Mouse (Mus musculus): ENCODE data around the gene Tmem253. TPM values are rescaled to one million over a fixed set of nuclear protein-coding genes. Genes with fewer than 3 reads are reported as not detected.

Gene Tmem253
- polyA plus RNA-seq, 1 experiment from 2014 or later: 1.0 TPM

GRCm38 (mm10) chr14:51987177-51987576 is 28.3 kb upstream of the Tmem253 start:
- H3K4me1 ChIP-seq (ENCODE audit: control insufficient read depth, insufficient read depth, low read length): peaks cover 8% of the 10 kb centered on the region
- no peak for ATAC-seq (replicated peaks; ENCODE audit: insufficient number of reproducible peaks, low FRiP score, low TSS enrichment)
- H3K36me3 ChIP-seq (ENCODE audit: control insufficient read depth, insufficient read depth, low read length): peaks cover 28% of the 10 kb centered on the region
- H3K27ac ChIP-seq (ENCODE audit: low read depth, low read length): 0 out of 2 replicates have a peak overlapping the region, but pooled peaks have one; percentile 16
- no peaks in the 10 kb centered on the region for H3K27me3 ChIP-seq (ENCODE audit: control insufficient read depth, insufficient read depth, low read length)
- H3K4me2 ChIP-seq: no peak overlapping the region
- H3K4me3 ChIP-seq (ENCODE audit: low read depth, low read length): no peak overlapping the region
- 86% methylated on average over 6 of the region's 6 CpGs for WGBS (ENCODE audit: insufficient replicate concordance)
- no peaks in the 10 kb centered on the region for H3K9me3 ChIP-seq (replicated peaks; ENCODE audit: control insufficient read depth, low read length)
- H3K9ac ChIP-seq (ENCODE audit: low read depth, low read length): no peak overlapping the region

- Histone ChIP-seq H3K4me1 (ENCODE audit: control insufficient read depth, insufficient read depth, low read length) (peaks cover 6% of the 10 kb centered on the region), H3K4me3 (ENCODE audit: low read depth, low read length) (no peak overlapping the region), H3K27me3 (ENCODE audit: control insufficient read depth, insufficient read depth, low read length) (no peaks in the 10 kb centered on the region), H3K4me2 (no peak overlapping the region), H3K27ac (ENCODE audit: low read depth, low read length) (no peak overlapping the region), H3K9ac (ENCODE audit: low read depth, low read length) (no peak overlapping the region), H3K36me3 (ENCODE audit: control insufficient read depth, insufficient read depth, low read length) (peaks cover 36% of the 10 kb centered on the region), H3K9me3 (replicated peaks; ENCODE audit: control insufficient read depth, low read length) (no peaks in the 10 kb centered on the region)
- ATAC-seq (replicated peaks; ENCODE audit: insufficient number of reproducible peaks, low FRiP score, low TSS enrichment): no peak
- WGBS (ENCODE audit: insufficient replicate concordance): 76% methylated on average over 12 of the region's 12 CpGs
Measured at GRCm38 (mm10) chr14:51988731-51989130, 26.7 kb upstream of the Tmem253 start.

DNA sequence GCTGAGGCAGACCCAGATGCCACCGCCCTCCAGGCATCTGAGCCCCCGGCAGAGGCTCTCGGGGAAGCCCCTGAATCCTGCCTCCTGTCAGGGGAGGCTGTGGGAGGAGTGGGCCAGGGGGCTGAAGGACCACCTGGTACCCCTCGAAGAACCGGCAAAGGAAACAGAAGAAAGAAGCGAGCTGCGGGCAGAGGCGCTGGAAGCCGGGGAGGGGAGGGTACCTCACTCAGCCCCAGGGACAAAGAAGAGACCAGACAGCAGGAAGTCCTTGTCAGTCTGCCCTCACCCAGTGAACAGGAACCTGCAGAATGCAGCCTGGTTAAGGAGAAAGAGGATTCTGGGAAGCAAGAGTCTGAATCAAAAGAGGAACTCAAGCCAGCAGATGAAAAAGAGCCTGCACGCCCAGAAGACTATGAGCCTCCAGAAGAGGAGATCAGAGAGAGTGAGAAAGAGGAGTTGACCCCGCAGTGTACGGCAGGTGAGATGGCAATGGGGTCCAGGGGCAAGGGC is 25.9 kb upstream of the Tmem253 start:
- no peak for ATAC-seq (replicated peaks; ENCODE audit: insufficient number of reproducible peaks, low FRiP score, low TSS enrichment)
- H3K36me3 ChIP-seq (ENCODE audit: control insufficient read depth, insufficient read depth, low read length): peaks cover 38% of the 10 kb centered on the region

DNA sequence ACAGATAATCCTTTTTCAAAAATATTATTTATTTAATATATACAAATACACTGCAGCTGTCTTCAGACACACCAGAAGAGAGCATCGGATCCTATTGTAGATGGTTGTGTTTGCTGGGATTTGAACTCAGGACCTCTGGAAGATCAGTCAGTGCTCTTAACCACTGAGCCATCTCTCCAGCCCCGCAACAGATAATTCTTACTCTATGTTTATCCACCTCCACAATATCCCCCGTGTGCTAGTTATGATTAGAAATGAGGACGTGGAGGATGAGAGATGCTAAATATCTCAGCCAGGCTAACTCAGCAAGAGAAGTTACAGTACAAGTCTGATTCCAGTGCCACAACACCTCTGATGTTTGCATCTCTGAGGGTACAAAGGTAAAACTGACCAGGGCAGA is 21.0 kb upstream of the Tmem253 start:
- H3K36me3 ChIP-seq (ENCODE audit: control insufficient read depth, insufficient read depth, low read length): peaks cover 61% of the 10 kb centered on the region
- no peak for ATAC-seq (replicated peaks; ENCODE audit: insufficient number of reproducible peaks, low FRiP score, low TSS enrichment)
- WGBS (ENCODE audit: insufficient replicate concordance): 80% methylated on average over 4 of the region's 4 CpGs

More for the DNA sequence above, 25.9 kb upstream of the Tmem253 start:
- Histone ChIP-seq H3K4me2 (no peak overlapping the region), H3K9ac (ENCODE audit: low read depth, low read length) (0 out of 2 replicates have a peak overlapping the region, but pooled peaks have one; percentile 10), H3K27me3 (ENCODE audit: control insufficient read depth, insufficient read depth, low read length) (no peaks in the 10 kb centered on the region), H3K9me3 (replicated peaks; ENCODE audit: control insufficient read depth, low read length) (no peaks in the 10 kb centered on the region), H3K4me3 (ENCODE audit: low read depth, low read length) (no peak overlapping the region), H3K4me1 (ENCODE audit: control insufficient read depth, insufficient read depth, low read length) (peaks cover 3% of the 10 kb centered on the region), H3K27ac (ENCODE audit: low read depth, low read length) (no peak overlapping the region)
- WGBS (ENCODE audit: insufficient replicate concordance): 63% methylated on average over 12 of the region's 12 CpGs

DNA sequence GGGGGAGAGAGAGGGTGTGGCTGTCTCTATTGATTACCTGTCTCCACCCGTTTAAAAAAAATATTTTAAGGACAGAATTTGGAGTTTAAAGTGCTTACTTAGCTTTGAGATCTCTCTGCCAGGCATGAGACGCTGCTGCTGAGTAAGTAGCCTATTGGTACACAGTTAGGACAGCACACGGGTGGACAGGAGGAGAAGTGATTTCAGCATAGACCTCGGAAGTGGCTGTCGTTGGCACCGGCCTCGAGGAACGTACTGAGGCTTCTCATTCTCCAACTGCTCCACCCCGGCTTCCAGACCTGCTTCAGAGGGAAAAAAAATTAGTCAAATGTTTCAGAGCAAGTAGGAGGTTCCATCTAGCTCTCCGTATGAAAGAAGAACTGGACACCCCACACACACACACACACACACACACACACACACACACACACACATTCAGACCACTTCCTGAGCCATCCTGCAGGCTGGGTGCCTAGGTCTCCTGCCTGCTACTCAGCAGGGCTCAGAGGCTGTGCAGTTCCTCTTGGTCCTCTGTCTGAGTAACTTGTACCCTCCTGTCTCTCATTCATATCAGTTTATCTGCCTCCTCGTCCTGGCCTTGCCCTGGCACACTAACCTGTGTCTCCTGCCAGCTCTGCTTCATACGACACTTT is 20.1 kb upstream of the Tmem253 start:
- no peak overlapping the region for H3K4me2 ChIP-seq
- 80% methylated on average over 12 of the region's 12 CpGs for WGBS (ENCODE audit: insufficient replicate concordance)
- H3K9me3 ChIP-seq (replicated peaks; ENCODE audit: control insufficient read depth, low read length): no peaks in the 10 kb centered on the region
- no peak overlapping the region for H3K27ac ChIP-seq (ENCODE audit: low read depth, low read length)
- H3K9ac ChIP-seq (ENCODE audit: low read depth, low read length): no peak overlapping the region
- no peaks in the 10 kb centered on the region for H3K4me1 ChIP-seq (ENCODE audit: control insufficient read depth, insufficient read depth, low read length)
- no peaks in the 10 kb centered on the region for H3K27me3 ChIP-seq (ENCODE audit: control insufficient read depth, insufficient read depth, low read length)
- no peak for ATAC-seq (replicated peaks; ENCODE audit: insufficient number of reproducible peaks, low FRiP score, low TSS enrichment)
- H3K4me3 ChIP-seq (ENCODE audit: low read depth, low read length): no peak overlapping the region
- H3K36me3 ChIP-seq (ENCODE audit: control insufficient read depth, insufficient read depth, low read length): peaks cover 56% of the 10 kb centered on the region

More for the DNA sequence above, 21.0 kb upstream of the Tmem253 start:
- Histone ChIP-seq H3K9me3 (replicated peaks; ENCODE audit: control insufficient read depth, low read length) (no peaks in the 10 kb centered on the region), H3K9ac (ENCODE audit: low read depth, low read length) (no peak overlapping the region), H3K27ac (ENCODE audit: low read depth, low read length) (no peak overlapping the region), H3K27me3 (ENCODE audit: control insufficient read depth, insufficient read depth, low read length) (no peaks in the 10 kb centered on the region), H3K4me3 (ENCODE audit: low read depth, low read length) (no peak overlapping the region), H3K4me2 (no peak overlapping the region), H3K4me1 (ENCODE audit: control insufficient read depth, insufficient read depth, low read length) (no peaks in the 10 kb centered on the region)

GRCm38 (mm10) chr14:51996231-51996841 is 19.1 kb upstream of the Tmem253 start:
- ATAC-seq (replicated peaks; ENCODE audit: insufficient number of reproducible peaks, low FRiP score, low TSS enrichment): no peak
- no peak overlapping the region for H3K9ac ChIP-seq (ENCODE audit: low read depth, low read length)
- no peak overlapping the region for H3K27ac ChIP-seq (ENCODE audit: low read depth, low read length)
- no peaks in the 10 kb centered on the region for H3K4me1 ChIP-seq (ENCODE audit: control insufficient read depth, insufficient read depth, low read length)
- H3K4me2 ChIP-seq: no peak overlapping the region
- 85% methylated on average over 13 of the region's 13 CpGs for WGBS (ENCODE audit: insufficient replicate concordance)
- no peaks in the 10 kb centered on the region for H3K27me3 ChIP-seq (ENCODE audit: control insufficient read depth, insufficient read depth, low read length)
- peaks cover 58% of the 10 kb centered on the region for H3K36me3 ChIP-seq (ENCODE audit: control insufficient read depth, insufficient read depth, low read length)
- no peak overlapping the region for H3K4me3 ChIP-seq (ENCODE audit: low read depth, low read length)
- no peaks in the 10 kb centered on the region for H3K9me3 ChIP-seq (replicated peaks; ENCODE audit: control insufficient read depth, low read length)

GRCm38 (mm10) chr14:51996866-51997265 is 18.6 kb upstream of the Tmem253 start:
- Histone ChIP-seq H3K9ac (ENCODE audit: low read depth, low read length) (no peak overlapping the region), H3K36me3 (ENCODE audit: control insufficient read depth, insufficient read depth, low read length) (peaks cover 56% of the 10 kb centered on the region), H3K27ac (ENCODE audit: low read depth, low read length) (no peak overlapping the region), H3K27me3 (ENCODE audit: control insufficient read depth, insufficient read depth, low read length) (no peaks in the 10 kb centered on the region), H3K4me3 (ENCODE audit: low read depth, low read length) (no peak overlapping the region), H3K9me3 (replicated peaks; ENCODE audit: control insufficient read depth, low read length) (no peaks in the 10 kb centered on the region), H3K4me1 (ENCODE audit: control insufficient read depth, insufficient read depth, low read length) (no peaks in the 10 kb centered on the region), H3K4me2 (no peak overlapping the region)
- ATAC-seq (replicated peaks; ENCODE audit: insufficient number of reproducible peaks, low FRiP score, low TSS enrichment): no peak
- 57% methylated on average over 17 of the region's 17 CpGs for WGBS (ENCODE audit: insufficient replicate concordance)

DNA sequence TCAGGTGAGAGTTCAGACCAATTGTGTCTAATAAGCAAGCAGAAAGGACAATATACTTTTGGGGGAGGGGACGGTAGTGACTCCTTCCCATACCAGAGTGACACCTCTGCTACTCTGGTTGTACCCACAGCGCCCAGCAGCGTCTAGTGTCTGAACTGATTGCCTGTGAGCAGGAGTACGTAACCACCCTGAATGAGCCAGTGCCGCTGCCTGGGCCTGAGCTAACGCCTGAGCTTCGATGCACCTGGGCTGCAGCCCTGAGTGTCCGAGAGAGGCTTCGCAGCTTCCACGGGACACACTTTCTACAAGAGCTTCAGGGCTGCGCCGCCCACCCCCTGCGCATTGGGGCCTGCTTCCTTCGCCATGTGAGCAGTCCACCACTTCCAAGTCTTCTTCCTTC is 18.0 kb upstream of the Tmem253 start:
- H3K9me3 ChIP-seq (replicated peaks; ENCODE audit: control insufficient read depth, low read length): no peaks in the 10 kb centered on the region
- H3K27ac ChIP-seq (ENCODE audit: low read depth, low read length): no peak overlapping the region
- H3K4me2 ChIP-seq: no peak overlapping the region
- 90% methylated on average over 14 of the region's 14 CpGs for whole genome bisulfite sequencing (ENCODE audit: insufficient replicate concordance)
- H3K27me3 ChIP-seq (ENCODE audit: control insufficient read depth, insufficient read depth, low read length): no peaks in the 10 kb centered on the region
- H3K36me3 ChIP-seq (ENCODE audit: control insufficient read depth, insufficient read depth, low read length): peaks cover 56% of the 10 kb centered on the region
- no peak overlapping the region for H3K9ac ChIP-seq (ENCODE audit: low read depth, low read length)
- ATAC-seq (replicated peaks; ENCODE audit: insufficient number of reproducible peaks, low FRiP score, low TSS enrichment): 0 out of 2 replicates have a peak, but pooled peaks have one; percentile 7
- H3K4me3 ChIP-seq (ENCODE audit: low read depth, low read length): no peak overlapping the region
- no peaks in the 10 kb centered on the region for H3K4me1 ChIP-seq (ENCODE audit: control insufficient read depth, insufficient read depth, low read length)

Data from heart, embryonic 11.5 days (tissue).